Mouse (Mus musculus): ENCODE data around the gene Map2k5. TPM values are rescaled to one million over a fixed set of nuclear protein-coding genes. Genes with fewer than 3 reads are reported as not detected.

The Map2k5 gene
- polyA plus RNA-seq, 1 experiment from 2014 or later, result 27.3 TPM

- no peak for ATAC-seq (ENCODE audit: low read depth)
- Histone ChIP-seq H3K9me3 (ENCODE audit: control insufficient read depth, low read length) (no peaks in the 10 kb centered on the region), H3K36me3 (ENCODE audit: control insufficient read depth, insufficient read depth, low read length) (no peaks in the 10 kb centered on the region), H3K27me3 (ENCODE audit: control insufficient read depth, insufficient read depth, low read depth, low read length) (no peaks in the 10 kb centered on the region), H3K27ac (ENCODE audit: low read length) (no peak overlapping the region), H3K4me2 (ENCODE audit: low read depth, low read length) (no peak overlapping the region), H3K4me1 (replicated peaks; ENCODE audit: control insufficient read depth, insufficient read depth, low read length) (no peaks in the 10 kb centered on the region), H3K9ac (ENCODE audit: low read length) (no peak overlapping the region), H3K4me3 (ENCODE audit: low read length) (no peak overlapping the region)
- 80% methylated on average over 8 of the region's 8 CpGs for WGBS
Measured at GRCm38 (mm10) chr9:63174001-63174721, 203.5 kb downstream of the Map2k5 start.

GRCm38 (mm10) chr9:63171951-63172350 lies 205.8 kb downstream of the Map2k5 start:
- no peaks in the 10 kb centered on the region for H3K9me3 ChIP-seq (ENCODE audit: control insufficient read depth, low read length)
- 23% methylated on average over 2 of the region's 2 CpGs for WGBS
- H3K4me3 ChIP-seq (ENCODE audit: low read length), result no peak overlapping the region
- H3K9ac ChIP-seq (ENCODE audit: low read length), result no peak overlapping the region
- no peaks in the 10 kb centered on the region for H3K36me3 ChIP-seq (ENCODE audit: control insufficient read depth, insufficient read depth, low read length)
- no peak for ATAC-seq (ENCODE audit: low read depth)
- H3K4me1 ChIP-seq (replicated peaks; ENCODE audit: control insufficient read depth, insufficient read depth, low read length), result no peaks in the 10 kb centered on the region
- H3K27ac ChIP-seq (ENCODE audit: low read length), result no peak overlapping the region
- H3K27me3 ChIP-seq (ENCODE audit: control insufficient read depth, insufficient read depth, low read depth, low read length), result no peaks in the 10 kb centered on the region
- no peak overlapping the region for H3K4me2 ChIP-seq (ENCODE audit: low read depth, low read length)

- no peak for ATAC-seq (ENCODE audit: low read depth)
- H3K36me3 ChIP-seq (ENCODE audit: control insufficient read depth, insufficient read depth, low read length), result no peaks in the 10 kb centered on the region
- H3K9me3 ChIP-seq (ENCODE audit: control insufficient read depth, low read length), result no peaks in the 10 kb centered on the region
- whole genome bisulfite sequencing, result 85% methylated on average over 1 of the region's 1 CpGs
- no peaks in the 10 kb centered on the region for H3K27me3 ChIP-seq (ENCODE audit: control insufficient read depth, insufficient read depth, low read depth, low read length)
- H3K27ac ChIP-seq (ENCODE audit: low read length), result no peak overlapping the region
- H3K4me3 ChIP-seq (ENCODE audit: low read length), result no peak overlapping the region
- no peaks in the 10 kb centered on the region for H3K4me1 ChIP-seq (replicated peaks; ENCODE audit: control insufficient read depth, insufficient read depth, low read length)
- no peak overlapping the region for H3K9ac ChIP-seq (ENCODE audit: low read length)
- no peak overlapping the region for H3K4me2 ChIP-seq (ENCODE audit: low read depth, low read length)
Measured at GRCm38 (mm10) chr9:63169127-63169526, 208.6 kb downstream of the Map2k5 start.

DNA sequence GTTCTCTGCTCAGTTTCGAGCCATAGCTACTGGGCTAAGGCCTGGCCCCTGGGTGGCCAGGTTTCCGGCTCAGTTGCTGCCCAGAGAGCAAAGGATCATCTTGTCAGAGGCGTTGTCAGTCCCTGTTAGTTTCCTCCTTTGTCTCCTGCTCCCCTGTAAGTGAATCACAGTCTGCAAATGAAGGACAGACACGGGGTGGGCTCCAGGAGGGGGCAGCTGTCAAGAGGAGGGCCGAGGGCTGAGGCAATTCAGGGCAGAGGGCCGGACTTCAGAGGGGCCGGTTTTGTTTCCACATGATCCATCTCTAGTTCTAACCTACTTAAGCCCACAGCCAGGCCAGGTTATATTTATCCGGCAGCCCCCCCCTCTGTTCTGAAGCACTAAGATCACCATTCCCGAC lies 212.6 kb downstream of the Map2k5 start:
- H3K36me3 ChIP-seq (ENCODE audit: control insufficient read depth, insufficient read depth, low read length), result no peaks in the 10 kb centered on the region; the same call in 1 of the 2 replicates
- no peak overlapping the region for H3K4me2 ChIP-seq (ENCODE audit: low read depth, low read length)
- 40% methylated on average over 9 of the region's 9 CpGs for WGBS
- H3K27ac ChIP-seq (ENCODE audit: low read length), result no peak overlapping the region
- no peak for ATAC-seq (ENCODE audit: low read depth)
- H3K9ac ChIP-seq (ENCODE audit: low read length), result no peak overlapping the region
- no peak overlapping the region for H3K4me3 ChIP-seq (ENCODE audit: low read length)
- H3K27me3 ChIP-seq (ENCODE audit: control insufficient read depth, insufficient read depth, low read depth, low read length), result no peaks in the 10 kb centered on the region
- H3K4me1 ChIP-seq (replicated peaks; ENCODE audit: control insufficient read depth, insufficient read depth, low read length), result no peaks in the 10 kb centered on the region
- H3K9me3 ChIP-seq (ENCODE audit: control insufficient read depth, low read length), result no peaks in the 10 kb centered on the region

- H3K9me3 ChIP-seq (ENCODE audit: control insufficient read depth, low read length), result no peaks in the 10 kb centered on the region
- no peaks in the 10 kb centered on the region for H3K4me1 ChIP-seq (replicated peaks; ENCODE audit: control insufficient read depth, insufficient read depth, low read length)
- no peak overlapping the region for H3K9ac ChIP-seq (ENCODE audit: low read length)
- no peaks in the 10 kb centered on the region; the same call in 1 of the 2 replicates for H3K36me3 ChIP-seq (ENCODE audit: control insufficient read depth, insufficient read depth, low read length)
- WGBS, result 75% methylated on average over 8 of the region's 8 CpGs
- ATAC-seq (ENCODE audit: low read depth), result no peak
- no peak overlapping the region for H3K4me3 ChIP-seq (ENCODE audit: low read length)
- H3K27ac ChIP-seq (ENCODE audit: low read length), result no peak overlapping the region
- no peaks in the 10 kb centered on the region for H3K27me3 ChIP-seq (ENCODE audit: control insufficient read depth, insufficient read depth, low read depth, low read length)
- no peak overlapping the region for H3K4me2 ChIP-seq (ENCODE audit: low read depth, low read length)
Measured at GRCm38 (mm10) chr9:63163756-63164155, 213.9 kb downstream of the Map2k5 start.

DNA sequence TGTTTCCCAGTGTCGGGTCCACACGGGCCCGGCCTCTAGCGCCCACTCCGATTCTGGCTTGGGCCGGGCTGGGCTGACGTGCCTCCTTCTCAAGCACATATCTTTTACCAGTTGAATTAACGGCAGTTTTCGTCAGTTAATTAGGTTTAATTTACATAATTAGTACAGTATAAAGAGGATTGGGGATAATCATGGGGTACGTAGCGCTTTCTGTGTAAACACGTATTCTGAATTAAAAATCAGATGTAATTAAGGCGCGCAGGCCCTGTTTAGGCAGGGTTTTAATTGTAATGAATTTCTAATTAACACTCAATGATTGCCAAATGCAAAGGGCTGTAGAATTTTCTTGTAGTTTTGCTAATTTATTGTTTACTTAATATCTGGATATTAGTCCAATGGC lies 225.8 kb downstream of the Map2k5 start:
- Histone ChIP-seq H3K36me3 (ENCODE audit: control insufficient read depth, insufficient read depth, low read length) (no peaks in the 10 kb centered on the region), H3K27me3 (ENCODE audit: control insufficient read depth, insufficient read depth, low read depth, low read length) (peaks cover 70% of the 10 kb centered on the region), H3K4me3 (ENCODE audit: low read length) (no peak overlapping the region), H3K9ac (ENCODE audit: low read length) (no peak overlapping the region), H3K4me1 (replicated peaks; ENCODE audit: control insufficient read depth, insufficient read depth, low read length) (peaks cover 9% of the 10 kb centered on the region), H3K4me2 (ENCODE audit: low read depth, low read length) (no peak overlapping the region), H3K9me3 (ENCODE audit: control insufficient read depth, low read length) (peaks cover 5% of the 10 kb centered on the region; the same call in 1 of the 2 replicates), H3K27ac (ENCODE audit: low read length) (no peak overlapping the region)
- WGBS, result 29% methylated on average over 14 of the region's 14 CpGs
- ATAC-seq (ENCODE audit: low read depth), result no peak

- no peak overlapping the region for H3K9ac ChIP-seq (ENCODE audit: low read length)
- no peak overlapping the region for H3K4me2 ChIP-seq (ENCODE audit: low read depth, low read length)
- H3K4me1 ChIP-seq (replicated peaks; ENCODE audit: control insufficient read depth, insufficient read depth, low read length), result peaks cover 16% of the 10 kb centered on the region
- no peak overlapping the region for H3K27ac ChIP-seq (ENCODE audit: low read length)
- ATAC-seq (ENCODE audit: low read depth), result peak; percentile 77
- no peak overlapping the region for H3K4me3 ChIP-seq (ENCODE audit: low read length)
- peaks cover 5% of the 10 kb centered on the region; the same call in 1 of the 2 replicates for H3K9me3 ChIP-seq (ENCODE audit: control insufficient read depth, low read length)
- H3K27me3 ChIP-seq (ENCODE audit: control insufficient read depth, insufficient read depth, low read depth, low read length), result peaks cover 77% of the 10 kb centered on the region
- no peaks in the 10 kb centered on the region for H3K36me3 ChIP-seq (ENCODE audit: control insufficient read depth, insufficient read depth, low read length)
- WGBS, result 2% methylated on average over 20 of the region's 20 CpGs
Measured at GRCm38 (mm10) chr9:63151072-63151870, 226.4 kb downstream of the Map2k5 start.

GRCm38 (mm10) chr9:63150086-63150800 lies 227.5 kb downstream of the Map2k5 start:
- peaks cover 5% of the 10 kb centered on the region; the same call in 1 of the 2 replicates for H3K9me3 ChIP-seq (ENCODE audit: control insufficient read depth, low read length)
- H3K4me1 ChIP-seq (replicated peaks; ENCODE audit: control insufficient read depth, insufficient read depth, low read length), result peaks cover 25% of the 10 kb centered on the region
- peaks cover 87% of the 10 kb centered on the region for H3K27me3 ChIP-seq (ENCODE audit: control insufficient read depth, insufficient read depth, low read depth, low read length)
- WGBS, result 2% methylated on average over 27 of the region's 27 CpGs
- no peaks in the 10 kb centered on the region for H3K36me3 ChIP-seq (ENCODE audit: control insufficient read depth, insufficient read depth, low read length)
- H3K27ac ChIP-seq (ENCODE audit: low read length), result no peak overlapping the region
- H3K4me2 ChIP-seq (ENCODE audit: low read depth, low read length), result no peak overlapping the region
- no peak for ATAC-seq (ENCODE audit: low read depth)
- H3K4me3 ChIP-seq (ENCODE audit: low read length), result no peak overlapping the region
- H3K9ac ChIP-seq (ENCODE audit: low read length), result no peak overlapping the region

DNA sequence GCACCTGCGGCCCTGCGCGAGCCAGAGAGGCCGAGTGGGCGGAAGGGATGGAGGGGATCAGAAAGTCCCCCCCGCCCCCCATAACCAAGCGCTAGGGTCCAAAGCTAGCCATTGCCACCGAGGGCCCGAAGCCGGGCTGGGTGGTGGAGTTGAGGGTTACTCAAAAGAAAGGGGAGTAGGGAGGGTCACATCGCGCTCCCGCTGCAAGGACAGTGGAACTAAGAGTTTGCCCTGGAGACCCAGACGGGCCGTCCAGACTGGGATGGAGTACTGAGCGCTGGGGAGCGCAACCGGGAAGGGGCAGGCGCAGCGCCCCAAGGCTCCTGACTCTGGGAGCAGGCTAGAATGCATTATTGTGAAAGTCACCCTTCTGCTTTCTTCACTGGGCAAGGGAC lies 228.3 kb downstream of the Map2k5 start:
- ATAC-seq (ENCODE audit: low read depth), result no peak
- H3K27me3 ChIP-seq (ENCODE audit: control insufficient read depth, insufficient read depth, low read depth, low read length), result peaks cover 96% of the 10 kb centered on the region
- peaks cover 5% of the 10 kb centered on the region; the same call in 1 of the 2 replicates for H3K9me3 ChIP-seq (ENCODE audit: control insufficient read depth, low read length)
- under 1% methylated on average over 20 of the region's 20 CpGs for WGBS
- H3K4me3 ChIP-seq (ENCODE audit: low read length), result peak overlapping the region; percentile 51
- peak overlapping the region; percentile 81 for H3K4me2 ChIP-seq (ENCODE audit: low read depth, low read length)
- H3K9ac ChIP-seq (ENCODE audit: low read length), result no peak overlapping the region
- peaks cover 28% of the 10 kb centered on the region for H3K4me1 ChIP-seq (replicated peaks; ENCODE audit: control insufficient read depth, insufficient read depth, low read length)
- no peaks in the 10 kb centered on the region for H3K36me3 ChIP-seq (ENCODE audit: control insufficient read depth, insufficient read depth, low read length)
- no peak overlapping the region for H3K27ac ChIP-seq (ENCODE audit: low read length)

All from lung, embryonic 16.5 days (tissue).